Mouse (Mus musculus) heart, postnatal 0 days (tissue): ENCODE results near the gene Fscn3.

Experiments
- CTCF ChIP-seq: IDR thresholded peaks from 2 replicates; pipeline ENCODE4 v1.5.1; 2016; ENCODE audit warnings: antibody characterized with exemption, control low read depth, low read depth
- EP300 ChIP-seq: IDR thresholded peaks from 2 replicates; pipeline ENCODE4 v1.6.1; 2016; ENCODE audit warnings: antibody characterized with exemption, low read depth

DNA sequence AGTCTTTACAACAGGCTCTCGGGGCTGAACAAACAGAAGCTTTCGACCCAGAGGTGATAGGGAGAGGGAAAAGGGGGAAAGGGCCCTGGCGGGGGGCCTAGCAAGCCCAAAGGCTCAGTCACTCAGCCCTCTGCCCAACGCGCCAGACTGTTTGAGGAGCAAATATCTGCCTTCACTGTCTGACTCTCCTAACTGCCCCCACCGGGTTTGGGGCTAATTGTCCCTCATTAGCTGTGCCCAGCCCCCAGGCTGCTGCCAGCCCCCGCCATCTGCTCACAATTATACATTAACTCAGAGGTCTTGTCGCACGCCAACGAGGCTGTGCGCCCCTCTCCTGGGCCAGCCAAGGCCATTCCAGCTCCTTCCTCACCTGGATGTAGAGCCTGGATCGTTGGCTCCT, 23.4 kb downstream of the Fscn3 start:
- TF ChIP-seq CTCF: no peak
- no peak for TF ChIP-seq EP300
